Mouse (Mus musculus): Measurements from ENCODE around the gene Cbr1.

- TF ChIP-seq CTCF (conservative IDR thresholded peaks at IDR 0.05; ENCODE audit: low read length) (no peak), NANOG (IDR thresholded peaks at IDR 0.05; ENCODE audit: borderline replicate concordance, low read length) (no peak), POU5F1 (IDR thresholded peaks at IDR 0.05; ENCODE audit: borderline replicate concordance, low read length) (no peak)
Observed at GRCm38 (mm10) chr16:93573434-93573833, 32.2 kb upstream of the Cbr1 start.
